Mouse (Mus musculus) midbrain, embryonic 11.5 days (tissue): ENCODE measurements around the gene Gabrr3. TPM values are rescaled to one million over a fixed set of nuclear protein-coding genes. Genes with fewer than 3 reads are reported as not detected.

Experiments
- ATAC-seq: fragments of 200-750 bp; cut with Nextera tagmentation; 2 replicates; pipeline ENCODE4 v1.8.0; 2017; ENCODE audit warnings: moderate TSS enrichment, moderate library complexity; ENCODE audit not compliant: low FRiP score
- DNase-seq: peaks from one replicate; pipeline ENCODE4 v3.0.0; 2015; ENCODE audit warnings: low spot score; ENCODE audit errors: missing footprints
- H3K27ac ChIP-seq: fragments of 300-500 bp; sonication (generic); 2 replicates; pipeline ENCODE4 v1.5.1; 2014; ENCODE audit warnings: low read depth, low read length
- H3K27me3 ChIP-seq: fragments of 300-500 bp; sonication (generic); 2 replicates; pipeline ENCODE4 v1.6.1; 2014; ENCODE audit warnings: mild to moderate bottlenecking, low read length, moderate library complexity, mixed read lengths; ENCODE audit not compliant: control insufficient read depth, insufficient read depth
- H3K36me3 ChIP-seq: fragments of 300-500 bp; sonication (generic); 2 replicates; pipeline ENCODE4 v1.6.1; 2014; ENCODE audit warnings: mild to moderate bottlenecking, low read length, moderate library complexity, mixed read lengths; ENCODE audit not compliant: control insufficient read depth, insufficient read depth
- H3K4me1 ChIP-seq: fragments of 300-500 bp; sonication (generic); 2 replicates; pipeline ENCODE4 v1.6.1; 2014; ENCODE audit warnings: low read length; ENCODE audit not compliant: control insufficient read depth, insufficient read depth
- H3K4me2 ChIP-seq: fragments of 300-500 bp; sonication (generic); 2 replicates; pipeline ENCODE4 v1.6.1; 2014; ENCODE audit warnings: mild to moderate bottlenecking, moderate library complexity
- H3K4me3 ChIP-seq: fragments of 300-500 bp; sonication (generic); 2 replicates; pipeline ENCODE4 v1.5.1; 2014; ENCODE audit warnings: low read depth, low read length
- H3K9ac ChIP-seq: fragments of 300-500 bp; sonication (generic); 2 replicates; pipeline ENCODE4 v1.6.1; 2014; ENCODE audit warnings: low read length
- H3K9me3 ChIP-seq: fragments of 300-500 bp; sonication (generic); 2 replicates; pipeline ENCODE4 v1.6.1; 2016; ENCODE audit warnings: low read length; ENCODE audit not compliant: control insufficient read depth
- whole genome bisulfite sequencing: fragments of 180-500 bp; shearing (Covaris S2); extraction: QIAGEN DNeasy Blood & Tissue Kit; methylation state at CpG from one replicate; pipeline ENCODE4 v1.1.7; 2014; 5-methylcytosine and 5-hydroxymethylcytosine counted together
- polyA plus RNA-seq: library from polyadenylated mRNA; unstranded; fragments of >200 nt; fragmentation: Nextera tagmentation; extraction: Ambion mirVana; gene quantifications from 2 replicates; pipeline ENCODE4 v1.2.1, GENCODE M21; 2014

The Gabrr3 gene
- polyA plus RNA-seq, 1 experiment from 2014 or later: 0.33 TPM

DNA sequence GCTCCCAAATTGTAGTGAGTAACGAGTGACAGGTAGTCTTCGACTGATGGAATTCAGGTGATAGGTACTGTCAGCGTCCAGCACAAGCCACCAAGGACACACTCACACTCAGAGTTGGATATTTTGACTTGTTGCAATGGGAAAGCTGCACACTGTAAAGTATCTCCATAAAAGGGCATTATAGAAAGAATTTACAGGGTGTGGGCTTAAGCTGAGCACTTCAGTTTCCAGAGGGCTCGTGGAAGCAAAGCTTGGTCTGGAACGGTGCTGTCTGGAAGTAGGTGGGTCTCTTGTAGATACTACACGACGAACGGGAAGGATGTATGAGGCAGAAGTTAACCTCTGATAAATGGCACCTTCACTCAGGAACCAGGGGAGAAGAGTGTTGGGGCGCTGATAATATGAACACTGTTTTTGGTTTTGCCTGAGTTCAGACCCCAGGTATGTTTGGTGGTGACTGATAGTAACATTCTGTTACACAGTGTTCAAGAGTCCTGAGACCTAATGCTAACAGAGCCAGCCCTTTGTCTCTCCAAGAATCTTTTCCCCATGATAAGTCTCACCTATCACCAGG is 80.9 kb downstream of the Gabrr3 start:
- DNase-seq (no peak), ATAC-seq (no peak)
- Histone ChIP-seq H3K4me1 (no peaks in the 10 kb centered on the region), H3K36me3 (no peaks in the 10 kb centered on the region), H3K9ac (no peak overlapping the region), H3K4me2 (no peak overlapping the region), H3K27ac (no peak overlapping the region), H3K9me3 (no peaks in the 10 kb centered on the region), H3K4me3 (no peak overlapping the region), H3K27me3 (no peaks in the 10 kb centered on the region)
- WGBS: 93% methylated on average over 9 of the region's 9 CpGs

DNA sequence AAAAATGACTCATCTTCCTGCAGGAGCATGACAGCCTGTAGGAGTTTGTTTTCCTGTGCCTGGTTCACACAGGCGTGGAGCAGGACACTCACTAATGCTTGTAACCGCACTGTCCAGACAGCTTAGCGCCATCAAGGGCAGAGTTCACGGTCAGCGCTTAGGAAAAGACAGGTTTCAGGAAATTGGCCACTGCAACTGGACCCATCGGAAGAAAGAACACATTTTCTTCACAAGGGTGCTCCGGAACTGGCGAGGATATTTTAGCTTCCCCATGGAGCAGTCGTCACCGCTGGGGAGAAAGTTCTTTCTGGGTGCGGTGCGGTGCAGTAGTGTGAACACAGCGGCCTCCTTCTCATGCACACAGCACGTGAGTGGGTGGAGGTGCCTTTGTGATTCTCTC is 86.1 kb downstream of the Gabrr3 start:
- Histone ChIP-seq H3K36me3 (no peaks in the 10 kb centered on the region), H3K4me1 (no peaks in the 10 kb centered on the region), H3K27me3 (no peaks in the 10 kb centered on the region), H3K27ac (no peak overlapping the region), H3K9me3 (no peaks in the 10 kb centered on the region), H3K9ac (no peak overlapping the region), H3K4me3 (no peak overlapping the region), H3K4me2 (no peak overlapping the region)
- DNase-seq (no peak), ATAC-seq (no peak)
- 94% methylated on average over 14 of the region's 14 CpGs for WGBS

DNA sequence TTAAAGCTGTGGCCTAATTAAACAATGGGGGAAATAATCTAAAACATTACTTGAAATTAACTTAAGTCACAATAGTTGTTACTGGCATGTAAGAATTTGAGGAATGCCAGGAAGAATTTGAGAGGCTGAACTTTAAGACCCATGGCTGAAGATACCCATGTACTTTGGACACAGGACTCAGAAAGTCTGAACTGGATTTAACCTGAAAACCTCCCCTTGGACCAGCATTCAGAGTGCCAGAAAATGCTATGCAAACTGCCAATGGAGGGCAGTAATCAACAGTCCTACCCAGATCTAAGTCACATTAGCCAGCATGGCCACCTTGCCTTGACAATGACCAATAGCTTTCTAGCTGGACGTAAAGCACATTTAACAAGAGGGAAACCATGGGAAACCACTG is 90.8 kb downstream of the Gabrr3 start:
- Histone ChIP-seq H3K27ac (no peak overlapping the region), H3K4me2 (no peak overlapping the region), H3K9me3 (no peaks in the 10 kb centered on the region), H3K27me3 (no peaks in the 10 kb centered on the region), H3K4me3 (no peak overlapping the region), H3K4me1 (no peaks in the 10 kb centered on the region), H3K9ac (no peak overlapping the region), H3K36me3 (no peaks in the 10 kb centered on the region)
- 87% methylated on average over 1 of the region's 1 CpGs for WGBS
- no peak for DNase-seq
- no peak for ATAC-seq

DNA sequence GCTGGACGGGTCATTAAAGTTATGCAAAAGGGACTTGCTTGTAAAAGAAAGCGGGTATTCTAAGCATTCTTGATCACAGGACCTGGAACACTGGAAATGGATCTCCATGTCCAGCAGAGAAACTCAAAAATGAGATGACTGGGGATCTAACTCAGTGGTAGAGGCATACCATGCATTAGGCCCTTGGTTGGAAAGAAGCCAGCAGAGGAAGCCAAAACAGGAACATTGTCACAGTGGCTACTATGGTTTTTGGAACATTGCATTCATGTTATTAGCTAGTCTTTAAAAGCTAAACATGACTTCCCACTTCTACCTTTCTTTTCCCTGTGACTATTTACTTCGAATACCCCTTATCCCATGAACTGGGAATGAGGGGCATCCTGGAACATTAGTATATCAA is 92.0 kb downstream of the Gabrr3 start:
- no peak overlapping the region for H3K9ac ChIP-seq
- no peak overlapping the region for H3K4me2 ChIP-seq
- H3K9me3 ChIP-seq: no peaks in the 10 kb centered on the region
- no peak for DNase-seq
- no peaks in the 10 kb centered on the region for H3K36me3 ChIP-seq
- no peak overlapping the region for H3K27ac ChIP-seq
- no peaks in the 10 kb centered on the region for H3K27me3 ChIP-seq
- no peak for ATAC-seq
- 91% methylated on average over 3 of the region's 3 CpGs for WGBS
- H3K4me1 ChIP-seq: no peaks in the 10 kb centered on the region
- H3K4me3 ChIP-seq: no peak overlapping the region

DNA sequence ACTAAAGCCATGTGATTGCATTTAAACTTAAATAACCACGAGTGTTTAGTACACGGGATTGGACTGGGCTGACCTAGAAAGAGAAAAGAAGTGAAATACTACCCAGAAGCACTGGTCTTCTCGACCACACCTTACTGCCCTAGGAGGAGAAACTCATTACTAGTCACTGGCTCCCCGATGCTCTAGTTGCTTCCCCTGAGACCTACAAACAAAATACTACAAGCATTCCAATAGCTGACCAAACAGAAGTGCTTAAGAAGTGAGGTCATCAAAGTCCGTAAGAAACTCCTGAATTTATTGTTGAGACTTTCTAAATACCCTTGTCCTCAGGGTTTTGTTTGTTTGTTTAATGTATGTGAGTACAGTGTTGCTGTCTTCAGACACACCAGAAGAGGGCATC is 102.7 kb downstream of the Gabrr3 start:
- no peaks in the 10 kb centered on the region for H3K36me3 ChIP-seq
- H3K4me1 ChIP-seq: no peaks in the 10 kb centered on the region
- 90% methylated on average over 5 of the region's 5 CpGs for WGBS
- no peak overlapping the region for H3K27ac ChIP-seq
- no peaks in the 10 kb centered on the region for H3K27me3 ChIP-seq
- no peak overlapping the region for H3K9ac ChIP-seq
- DNase-seq: no peak
- H3K9me3 ChIP-seq: no peaks in the 10 kb centered on the region
- H3K4me3 ChIP-seq: no peak overlapping the region
- no peak for ATAC-seq
- H3K4me2 ChIP-seq: no peak overlapping the region

Other genes starting within 250 kb of the Gabrr3 start
- gene Olfr196, start 236.9 kb upstream of the Gabrr3 start, polyA plus RNA-seq: not detected in 2 replicates
- gene Olfr198, start 203.8 kb upstream of the Gabrr3 start, polyA plus RNA-seq: not detected in 2 replicates
- not detected in 2 replicates for gene Olfr199, start 187.6 kb upstream of the Gabrr3 start, polyA plus RNA-seq
- not detected in 2 replicates for gene Olfr201, start 134.7 kb upstream of the Gabrr3 start, polyA plus RNA-seq
- not detected in 2 replicates for gene Olfr202, start 120.5 kb upstream of the Gabrr3 start, polyA plus RNA-seq
- not detected in 2 replicates for gene Olfr203, start 108.5 kb upstream of the Gabrr3 start, polyA plus RNA-seq
- not detected in 2 replicates for gene Olfr204, start 89.1 kb upstream of the Gabrr3 start, polyA plus RNA-seq
- not detected in 2 replicates for gene Olfr205, start 76.2 kb upstream of the Gabrr3 start, polyA plus RNA-seq
- not detected in 2 replicates for gene Olfr206, start 58.1 kb upstream of the Gabrr3 start, polyA plus RNA-seq
- gene Olfr209, start 43.3 kb upstream of the Gabrr3 start, polyA plus RNA-seq: not detected in 2 replicates
- 26.1 and 31.0 TPM in 2 replicates for gene Riox2, start 64.4 kb downstream of the Gabrr3 start, polyA plus RNA-seq
- gene Crybg3, start 193.6 kb downstream of the Gabrr3 start, polyA plus RNA-seq: 6.2 and 6.5 TPM in 2 replicates
- 56.7 and 62.0 TPM in 2 replicates for gene Arl6, start 232.1 kb downstream of the Gabrr3 start, polyA plus RNA-seq